Mouse (Mus musculus) left cerebral cortex, postnatal 4 days (tissue): ENCODE results near the gene Nop10. TPM values are rescaled to one million over a fixed set of nuclear protein-coding genes. Genes with fewer than 3 reads are reported as not detected.

ENCODE experiments used
- DNase-seq: peaks from one replicate; pipeline ENCODE4 v3.0.0-alpha.2; 2022
- intact Hi-C: fragments of 180-260 bp; cut with DNase I; formaldehyde crosslinking; loops from one replicate; pipeline ENCODE4 v1.15.1; 2025
- total RNA-seq, 2 experiments: library from RNA; stranded (reverse); gene quantifications; 2 replicates each; pipeline ENCODE4 v1.2.3; 2021

Gene Nop10
- total RNA-seq: 10 to 100 TPM; 72.4 to 79.6 TPM

DNA sequence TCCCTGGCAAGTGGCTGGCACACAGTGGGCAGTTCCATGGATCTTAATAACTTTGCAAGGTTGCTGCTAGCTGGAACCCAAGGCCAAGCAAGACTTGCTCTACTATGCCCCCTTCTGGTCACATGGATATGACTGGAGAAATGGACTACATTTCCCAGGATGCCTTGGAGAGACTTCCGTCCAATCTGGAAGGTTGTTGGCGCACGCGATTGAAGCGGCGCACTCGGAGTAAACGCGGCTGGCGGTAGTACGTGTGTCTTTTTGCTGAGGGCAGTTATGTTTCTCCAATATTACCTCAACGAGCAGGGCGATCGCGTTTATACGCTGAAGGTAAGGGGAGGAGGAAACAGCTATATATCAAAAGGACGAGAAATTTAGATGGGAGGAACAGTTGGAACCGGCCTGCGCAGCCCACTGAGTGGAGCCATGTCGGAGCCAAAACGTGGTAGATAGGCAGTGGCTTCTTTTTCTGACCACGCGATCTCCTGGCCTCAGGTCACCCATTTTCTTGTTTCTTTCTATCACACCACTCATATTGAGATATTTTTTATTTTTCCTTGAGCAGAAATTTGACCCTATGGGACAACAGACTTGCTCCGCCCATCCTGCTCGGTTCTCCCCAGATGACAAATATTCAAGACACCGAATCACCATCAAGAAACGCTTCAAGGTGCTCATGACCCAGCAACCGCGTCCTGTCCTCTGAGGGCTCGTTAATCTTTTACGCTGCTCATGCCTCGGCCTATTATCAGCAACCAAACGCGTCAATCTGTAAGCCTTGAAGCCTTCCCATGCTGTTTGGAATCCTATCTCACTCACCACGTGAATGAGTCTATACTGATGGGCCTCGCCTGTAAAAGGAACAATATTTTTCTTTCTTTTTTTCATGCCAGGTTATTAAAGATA is at the start of gene Nop10:
Nop10 (plus strand) TSS at position 179 of the 906 bp plus-strand sequence.
- intact Hi-C loops: no loop called here
- peak; percentile 83 for DNase-seq

DNA sequence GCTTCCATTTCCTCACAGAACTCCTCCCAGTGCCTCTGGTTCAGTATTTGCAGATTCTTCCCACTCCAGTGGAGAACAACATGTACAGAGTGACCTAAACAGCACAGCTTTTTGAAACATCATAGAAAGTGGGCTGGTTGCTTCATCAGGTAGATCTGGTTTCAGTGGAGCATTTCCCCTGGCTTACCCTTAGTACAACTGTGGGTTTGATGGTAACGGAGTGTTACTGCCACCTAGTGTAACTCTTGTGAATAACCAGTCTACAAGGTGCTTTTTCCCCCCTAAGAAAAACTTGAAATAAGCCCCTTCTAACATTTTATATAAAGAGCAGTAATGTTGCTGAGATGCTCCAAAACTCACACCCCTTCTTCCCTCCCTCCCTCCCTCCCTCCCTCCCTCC is 45.7 kb upstream of the Nop10 start:
- intact Hi-C loops: no loop called here
- no peak for DNase-seq

DNA sequence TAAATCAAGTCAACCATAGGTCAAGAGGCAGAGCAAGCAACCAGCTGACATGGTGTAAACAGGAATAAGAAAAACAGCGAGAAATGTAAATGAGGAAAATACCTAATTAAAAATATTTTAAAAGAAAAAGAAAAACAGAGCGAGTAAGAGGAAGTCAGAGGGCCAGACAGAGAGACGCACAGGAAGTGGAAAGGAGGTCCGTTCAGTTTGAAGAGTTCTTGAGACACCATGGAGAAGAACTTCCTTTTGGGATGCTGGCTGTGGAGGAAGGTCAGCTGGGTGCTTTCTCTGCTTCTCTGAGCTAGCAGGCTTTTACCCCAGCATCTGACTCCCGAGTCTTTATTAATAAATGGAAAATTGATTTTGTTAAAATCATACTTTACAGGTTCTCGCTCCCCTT is 44.1 kb upstream of the Nop10 start:
- DNase-seq: no peak
- intact Hi-C loops: no loop called here

DNA sequence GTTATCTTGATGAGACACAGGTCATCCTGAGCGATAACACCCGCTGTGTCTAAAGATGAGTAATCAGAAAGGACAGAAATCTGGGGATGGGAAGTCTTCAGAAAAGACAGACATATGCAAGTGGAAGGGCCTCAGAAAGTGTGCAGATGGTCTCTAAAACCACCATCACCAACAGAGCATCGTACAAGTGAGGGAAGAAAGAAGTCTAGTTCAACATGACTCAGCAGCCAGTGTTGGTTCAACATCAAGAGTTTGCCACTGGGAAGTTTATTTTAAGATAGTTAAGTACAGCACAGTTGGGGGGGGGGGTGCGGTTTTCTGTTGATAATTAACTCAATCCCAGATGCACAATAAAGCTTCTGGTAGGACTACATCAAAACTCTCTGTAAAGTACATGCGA is 40.8 kb upstream of the Nop10 start:
- intact Hi-C loops: no loop called here

DNA sequence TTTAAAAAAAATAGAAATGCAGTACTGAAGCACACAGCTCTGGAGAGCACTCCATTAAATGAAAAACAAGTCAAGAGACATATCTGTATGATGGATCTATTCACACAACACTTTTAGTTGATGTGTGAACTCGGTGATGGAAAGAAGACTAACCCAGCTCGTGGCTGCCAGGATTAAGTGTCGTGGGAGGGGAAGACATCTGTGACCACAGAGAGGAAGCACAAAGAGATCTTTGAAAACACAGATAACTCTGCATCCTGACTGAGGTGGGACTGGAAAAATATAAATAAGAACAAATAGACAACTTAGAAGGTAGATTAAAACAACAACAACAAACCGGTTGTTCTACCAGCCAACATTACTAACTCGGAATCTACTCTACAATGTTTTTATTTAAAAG is 39.1 kb upstream of the Nop10 start:
- DNase-seq: no peak
- intact Hi-C loops: no loop called here

More for the DNA sequence above, 40.8 kb upstream of the Nop10 start:
- no peak for DNase-seq

DNA sequence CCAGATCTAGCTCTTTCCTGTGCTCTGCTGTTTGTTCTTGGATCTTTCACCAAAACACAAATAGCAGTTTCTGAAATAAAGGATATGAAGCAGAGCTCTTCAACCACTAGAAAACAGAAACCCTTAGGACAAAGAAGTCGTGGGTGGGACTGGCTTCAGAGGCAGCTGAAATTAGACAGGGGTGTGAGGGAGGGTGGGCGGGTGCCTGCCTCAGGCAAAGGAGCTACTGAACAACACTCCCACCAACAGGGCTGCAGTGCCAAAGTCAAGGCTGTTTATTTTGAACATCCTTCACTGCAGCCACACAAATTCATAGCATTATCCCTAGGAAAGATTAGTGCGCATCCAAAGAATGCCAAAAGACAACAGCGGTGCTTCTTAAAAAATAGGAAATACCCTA is 37.4 kb upstream of the Nop10 start:
- intact Hi-C loops: no loop called here
- no peak for DNase-seq

DNA sequence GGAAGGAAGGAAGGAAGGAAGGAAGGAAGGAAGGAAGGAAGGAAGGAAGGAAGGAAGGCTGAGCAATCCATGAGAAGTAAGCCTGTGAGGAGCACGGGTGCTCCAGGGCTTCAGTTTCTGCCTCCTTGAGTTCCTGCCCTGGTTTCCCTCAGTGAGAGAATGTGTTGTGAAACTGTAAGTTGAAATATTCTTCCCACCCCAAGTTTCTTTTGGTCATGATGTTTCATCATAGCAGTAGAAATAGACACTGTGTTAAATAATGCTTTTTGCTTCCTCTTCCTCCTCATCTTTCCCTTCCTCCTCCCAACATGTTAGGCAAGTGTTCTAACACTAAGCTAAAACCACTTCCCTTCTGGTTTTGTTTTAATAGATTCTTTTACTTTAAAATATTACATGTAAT is 29.1 kb upstream of the Nop10 start:
- no peak for DNase-seq
- intact Hi-C loops: no loop called here

DNA sequence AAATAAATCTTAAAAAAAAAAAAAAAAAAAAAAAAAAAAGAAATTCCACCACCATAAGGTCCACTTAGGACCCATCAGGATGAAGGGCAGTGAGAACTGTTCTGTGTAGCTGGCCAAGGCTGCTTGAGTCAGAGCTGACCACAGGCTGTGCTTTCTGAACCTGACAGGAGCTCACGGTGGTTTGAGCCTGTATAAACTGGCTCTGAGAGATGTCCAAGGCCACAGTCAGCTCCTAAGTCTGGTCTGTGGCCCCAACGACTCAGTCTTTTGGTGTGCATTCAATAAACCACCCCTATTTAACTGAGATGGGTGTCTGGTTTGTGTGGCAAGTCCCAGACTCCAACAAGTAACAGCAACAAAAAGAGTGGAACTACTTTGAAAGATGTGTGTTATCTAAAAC is 25.1 kb upstream of the Nop10 start:
- DNase-seq: no peak
- intact Hi-C loops: no loop called here

DNA sequence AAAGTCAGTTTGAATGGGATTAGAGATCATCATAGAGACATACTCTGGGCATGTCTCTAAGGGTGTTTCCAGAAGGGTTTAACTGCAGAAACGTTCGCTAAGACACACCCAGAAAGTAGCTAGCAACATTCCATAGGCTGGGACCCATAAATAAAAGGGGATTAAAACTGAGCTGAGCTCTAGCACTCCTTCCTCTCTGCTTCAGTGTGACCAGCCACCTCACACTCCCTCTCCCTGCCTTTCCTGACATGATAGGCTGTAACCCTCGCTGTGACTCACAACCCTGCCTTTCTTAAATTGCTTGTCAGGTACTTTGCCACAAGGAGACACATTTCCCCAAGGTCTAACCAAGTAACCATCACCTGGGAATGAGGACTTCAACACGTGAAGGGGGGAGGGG is 23.7 kb upstream of the Nop10 start:
- intact Hi-C loops: no loop called here
- no peak for DNase-seq

DNA sequence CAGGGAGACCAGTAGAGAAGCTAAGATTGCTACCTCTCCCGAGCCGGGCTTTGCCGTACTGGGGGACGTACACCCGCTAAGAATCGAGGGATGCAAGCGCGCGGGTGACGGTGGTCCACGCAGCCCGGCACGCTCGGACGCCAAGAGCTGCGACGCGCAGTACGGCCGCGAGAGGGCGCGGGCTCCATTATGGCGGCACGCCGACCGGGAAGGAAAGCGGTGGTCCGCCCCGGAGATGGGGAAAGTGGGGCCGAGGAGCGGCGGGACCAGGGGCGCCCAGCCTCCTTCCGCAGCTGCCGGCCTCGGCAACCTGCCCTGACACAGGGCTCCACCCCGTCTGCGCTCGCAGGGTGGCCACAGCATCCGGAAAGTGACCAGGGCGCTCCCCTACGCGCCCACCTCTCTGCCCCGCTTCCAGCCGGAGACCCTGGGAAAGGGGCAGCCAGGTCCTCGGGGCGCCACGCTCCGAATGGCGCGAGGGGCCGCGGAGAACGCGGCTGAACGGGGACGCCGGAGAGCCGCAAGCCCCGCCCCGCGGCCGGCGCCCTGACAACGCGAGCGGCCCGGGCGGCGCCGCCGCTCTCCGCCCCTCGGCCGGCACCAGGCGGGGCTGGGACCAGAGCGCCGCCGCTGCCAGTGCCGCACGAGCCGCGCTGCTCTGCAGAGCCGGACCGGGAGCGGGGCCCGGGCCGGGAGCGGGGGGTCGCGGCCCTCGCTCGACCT is 22.4 kb upstream of the Nop10 start, which contains the start of gene Lpcat4:
Lpcat4 (plus strand) TSS at position 257 of the 723 bp plus-strand sequence.
- intact Hi-C loops: no loop called here
- DNase-seq: peak; percentile 94

DNA sequence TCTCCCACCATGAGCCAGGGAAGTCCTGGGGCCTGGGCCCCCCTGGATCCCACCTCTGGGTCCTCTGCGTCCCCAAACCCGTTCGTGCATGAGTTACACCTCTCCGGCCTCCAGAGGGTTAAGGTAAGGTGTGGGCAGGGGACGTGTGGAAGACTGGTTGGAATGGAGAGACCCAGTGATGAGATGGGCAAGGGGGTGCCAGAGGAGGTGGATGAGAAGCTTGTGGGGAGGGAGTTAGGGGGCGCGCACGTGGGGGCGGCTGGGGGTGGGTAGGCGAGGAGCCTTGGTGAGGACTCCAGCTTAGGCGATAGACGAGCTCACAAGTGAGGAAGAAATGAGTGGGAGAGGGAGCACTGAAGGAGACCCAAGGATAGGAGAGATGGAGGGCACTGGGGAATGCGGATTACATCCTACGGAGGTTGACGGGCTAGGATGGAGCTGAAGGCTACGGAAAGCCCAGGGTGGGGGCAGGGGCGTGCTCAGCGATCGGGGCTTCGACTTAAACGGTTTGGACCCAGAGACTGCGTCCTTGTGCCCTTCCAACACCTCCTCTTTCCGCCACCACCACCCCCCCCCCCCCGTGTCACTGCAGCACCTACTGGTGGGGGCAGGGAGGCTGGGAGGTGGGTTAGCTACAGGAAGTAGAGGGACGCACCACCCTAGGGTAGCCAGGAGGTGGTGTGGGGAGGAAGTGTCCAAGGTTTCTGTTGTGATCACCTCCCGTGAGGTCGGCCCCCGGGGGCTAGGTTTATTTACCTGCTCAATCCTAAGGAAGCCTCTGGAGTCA is 21.6 kb upstream of the Nop10 start:
- peak; percentile 47 for DNase-seq
- intact Hi-C loops: no loop called here

DNA sequence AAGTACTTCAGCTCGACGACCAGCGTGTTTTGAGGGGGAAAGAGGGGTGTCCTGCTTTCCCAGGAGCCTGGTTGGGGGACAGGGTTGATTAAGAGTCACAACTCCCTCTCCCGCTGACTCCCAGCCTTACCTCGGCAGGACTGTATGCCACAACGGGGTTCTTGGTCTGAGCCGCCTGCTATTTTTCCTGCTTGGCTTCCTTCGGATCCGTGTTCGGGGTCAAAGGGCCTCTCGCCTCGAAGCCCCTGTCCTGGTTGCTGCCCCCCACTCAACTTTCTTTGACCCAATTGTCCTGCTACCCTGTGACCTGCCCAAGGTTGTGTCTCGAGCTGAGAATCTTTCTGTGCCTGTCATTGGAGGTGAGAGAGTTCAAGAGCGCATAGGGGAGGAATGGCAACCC is 19.9 kb upstream of the Nop10 start:
- intact Hi-C loops: no loop called here
- DNase-seq: no peak

DNA sequence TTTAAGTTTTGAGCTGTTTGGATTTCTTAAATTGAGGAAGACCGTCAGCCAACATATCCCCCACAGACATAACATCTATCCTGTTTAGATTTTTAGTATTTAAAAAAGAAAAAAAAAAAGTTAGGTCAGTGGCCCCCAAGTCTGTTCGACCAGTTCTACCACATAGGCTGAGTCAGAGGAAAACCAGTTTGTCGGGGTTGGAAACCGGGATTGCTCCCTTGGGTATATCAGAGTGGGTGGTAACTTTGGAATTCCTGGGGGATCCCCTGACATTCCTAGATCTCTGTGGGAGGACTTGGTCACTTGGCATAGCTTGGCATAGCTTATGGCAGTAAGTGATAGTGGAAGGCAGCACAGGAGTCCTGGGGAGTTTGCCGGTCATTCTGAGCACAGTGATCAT is 16.4 kb upstream of the Nop10 start:
- intact Hi-C loops: no loop called here
- DNase-seq: no peak

DNA sequence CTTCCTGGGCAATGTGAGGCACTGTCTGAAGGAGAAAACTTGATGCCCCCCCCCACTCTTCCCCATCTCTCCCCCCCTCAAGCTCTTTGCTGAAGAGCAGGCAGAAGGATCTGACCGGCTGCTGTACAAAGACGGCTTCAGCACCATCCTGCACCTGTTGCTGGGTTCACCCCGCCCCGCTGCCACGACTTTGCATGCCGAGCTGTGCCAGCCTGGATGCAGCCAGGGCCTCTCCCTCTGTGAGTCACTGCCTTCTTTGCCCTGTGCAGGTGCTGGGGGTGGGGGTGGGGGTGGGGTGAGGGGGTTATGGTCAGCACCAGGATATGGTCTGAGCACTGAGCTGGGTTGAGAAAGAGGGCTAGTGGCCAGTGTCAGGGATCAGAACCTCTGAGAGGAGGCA is 15.5 kb upstream of the Nop10 start:
- no peak for DNase-seq
- intact Hi-C loops: no loop called here

DNA sequence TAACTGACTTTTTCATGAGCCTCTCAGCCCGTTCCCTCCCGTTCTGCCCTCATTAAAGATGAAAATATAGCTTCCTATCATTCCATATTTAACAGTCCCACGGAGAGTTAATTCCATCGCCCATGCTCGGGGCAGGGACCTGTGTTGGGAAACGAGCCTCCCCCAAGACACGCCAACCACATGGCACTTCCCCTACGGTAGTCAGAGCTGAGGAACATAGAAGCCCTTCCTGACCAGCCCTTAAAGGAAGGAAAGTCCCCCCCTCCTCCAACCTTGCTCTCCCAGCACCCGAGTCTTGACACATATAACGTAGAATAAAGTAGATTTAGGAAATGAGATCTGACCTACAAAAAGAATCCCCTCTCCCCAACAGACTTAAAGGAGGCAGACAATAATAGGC is 14.4 kb upstream of the Nop10 start:
- no peak for DNase-seq
- intact Hi-C loops: no loop called here

DNA sequence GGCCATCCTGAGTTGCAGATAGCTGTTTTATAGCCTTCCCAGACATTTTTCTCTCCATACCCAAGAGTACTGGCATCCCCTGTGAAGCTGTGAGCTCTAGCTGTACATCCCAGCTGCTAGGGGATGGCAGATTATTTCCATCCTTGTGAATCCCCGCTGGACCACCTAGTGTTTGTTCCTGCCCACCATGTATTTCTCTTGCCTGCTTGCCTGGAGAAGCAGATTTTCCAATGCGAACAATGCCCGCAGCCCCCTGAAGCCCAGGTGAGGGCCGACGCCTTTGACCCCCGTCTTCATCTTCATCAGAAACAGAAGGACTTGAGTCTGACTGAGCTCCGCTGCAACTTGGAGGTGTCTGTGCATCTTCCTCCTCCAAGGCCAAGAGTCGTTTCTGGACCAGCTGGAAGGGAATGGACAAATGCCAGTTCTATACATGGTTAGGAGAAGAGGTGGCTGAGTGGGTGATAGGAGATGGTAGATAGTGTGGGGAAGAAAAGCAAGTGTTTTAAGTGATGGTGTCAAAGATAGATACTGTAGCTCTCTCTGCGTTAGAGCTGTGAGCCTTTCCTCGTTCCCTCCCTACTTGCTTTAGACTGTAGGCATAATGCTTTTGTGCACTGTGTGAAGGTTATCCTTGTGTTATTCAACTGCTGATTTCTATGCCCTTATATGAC is 11.8 kb upstream of the Nop10 start:
- DNase-seq: no peak
- intact Hi-C loops: no loop called here

DNA sequence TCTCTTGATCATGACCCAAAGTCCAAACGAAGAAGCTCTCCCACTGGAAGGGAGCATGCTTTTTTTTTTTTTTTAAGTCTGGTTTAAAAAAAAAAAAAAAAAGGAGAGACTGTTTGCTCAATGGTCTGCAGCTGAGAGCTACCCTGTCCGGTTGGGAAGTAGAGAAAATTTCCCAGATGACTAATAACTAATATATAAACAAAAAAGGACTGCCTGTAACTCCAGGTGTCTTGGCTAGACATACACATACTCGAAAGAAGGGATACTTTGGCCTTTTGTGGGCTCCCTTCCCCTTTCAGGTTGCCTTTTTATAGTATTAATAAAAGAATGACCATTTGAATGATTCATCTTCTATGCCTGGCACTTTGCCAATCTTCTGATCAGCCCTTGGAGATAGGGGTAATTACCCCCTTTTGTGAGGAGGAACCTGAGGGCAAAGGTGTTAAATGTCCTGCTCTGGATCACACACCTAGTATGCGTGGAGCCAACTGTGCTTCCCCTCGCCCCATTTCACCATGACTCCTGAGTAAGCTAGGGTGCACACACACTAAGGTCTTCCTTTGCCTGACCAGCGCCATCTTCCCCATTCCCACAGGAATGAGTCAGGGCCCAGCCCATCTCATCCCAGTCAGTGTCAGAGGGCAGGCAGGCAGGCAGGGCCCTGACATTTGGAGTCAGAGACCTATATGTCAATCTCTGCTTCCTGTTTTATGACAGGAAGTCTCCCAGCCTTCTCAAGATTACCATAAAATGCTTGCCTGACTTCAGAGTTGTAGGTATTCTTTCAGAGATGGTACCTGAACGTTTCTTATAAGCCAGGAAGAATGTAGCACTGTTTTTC is 6.8 kb upstream of the Nop10 start:
- DNase-seq: no peak
- intact Hi-C loops: no loop called here

DNA sequence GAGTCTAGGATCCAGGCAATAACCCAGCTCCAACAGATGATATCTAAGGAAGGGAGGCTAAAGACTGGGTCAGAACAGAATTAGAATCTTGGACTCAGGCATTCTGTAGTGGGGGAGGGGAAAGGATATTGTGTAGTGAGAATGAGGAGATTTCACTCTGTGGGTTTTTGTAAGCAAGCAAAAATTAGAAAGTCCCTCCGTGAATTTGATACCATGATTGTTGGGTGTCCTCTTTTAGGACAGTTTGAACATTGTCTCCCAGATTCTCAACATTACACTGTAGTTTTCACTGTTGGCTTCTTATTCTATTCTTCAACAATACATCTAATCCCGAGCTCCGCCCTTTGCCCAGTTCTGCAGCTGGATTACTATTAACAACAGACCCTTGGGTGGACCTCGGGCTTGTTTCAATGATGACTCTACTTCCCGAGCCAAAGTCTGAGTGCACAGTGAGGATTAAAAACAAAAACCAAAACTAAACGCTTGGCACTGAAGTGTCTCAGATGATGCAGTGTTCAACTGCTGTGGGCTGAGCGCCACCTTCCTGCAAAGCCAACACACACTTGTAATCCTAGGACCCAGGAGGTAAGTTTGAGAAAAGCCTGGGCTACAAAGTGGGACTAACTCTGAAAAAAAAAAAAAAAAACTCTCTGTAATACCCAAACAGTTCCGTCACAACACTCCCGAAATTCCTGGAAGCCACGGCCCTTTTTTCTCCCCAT is 2.3 kb upstream of the Nop10 start, which contains the start of gene Nutm1:
Nutm1 (minus strand) TSS at position 51 of the 722 bp plus-strand sequence.
- intact Hi-C loops: no loop called here
- no peak for DNase-seq

DNA sequence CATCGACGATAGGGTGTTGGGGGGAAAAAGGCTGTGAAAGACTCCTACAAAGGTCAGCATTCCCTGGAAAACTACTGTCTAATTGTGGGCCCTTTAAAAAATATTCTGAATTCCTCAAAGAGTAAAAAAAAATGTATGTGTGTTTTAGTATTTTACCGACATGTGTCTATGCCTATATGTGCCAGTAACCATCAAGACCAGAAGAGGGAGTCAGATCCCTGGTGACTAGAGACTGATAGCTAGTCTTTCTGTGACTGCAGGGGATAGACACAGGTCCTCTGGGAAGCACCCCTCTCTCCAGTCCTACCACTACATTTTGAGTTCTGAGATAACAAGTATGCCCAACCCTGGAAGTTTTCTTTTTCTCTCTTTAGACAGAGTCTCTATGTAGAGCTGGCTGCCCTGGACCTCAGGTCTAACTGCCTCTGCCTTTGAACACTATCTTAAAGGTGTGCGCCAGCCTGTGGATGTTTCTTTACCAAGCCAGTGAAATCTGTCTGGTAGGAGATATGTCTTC is 1.1 kb downstream of the Nop10 start:
- no peak for DNase-seq
- intact Hi-C loops: no loop called here
